Comparison of ENCODE assay signal across 11 mouse cellular contexts in the genomic region with DNA sequence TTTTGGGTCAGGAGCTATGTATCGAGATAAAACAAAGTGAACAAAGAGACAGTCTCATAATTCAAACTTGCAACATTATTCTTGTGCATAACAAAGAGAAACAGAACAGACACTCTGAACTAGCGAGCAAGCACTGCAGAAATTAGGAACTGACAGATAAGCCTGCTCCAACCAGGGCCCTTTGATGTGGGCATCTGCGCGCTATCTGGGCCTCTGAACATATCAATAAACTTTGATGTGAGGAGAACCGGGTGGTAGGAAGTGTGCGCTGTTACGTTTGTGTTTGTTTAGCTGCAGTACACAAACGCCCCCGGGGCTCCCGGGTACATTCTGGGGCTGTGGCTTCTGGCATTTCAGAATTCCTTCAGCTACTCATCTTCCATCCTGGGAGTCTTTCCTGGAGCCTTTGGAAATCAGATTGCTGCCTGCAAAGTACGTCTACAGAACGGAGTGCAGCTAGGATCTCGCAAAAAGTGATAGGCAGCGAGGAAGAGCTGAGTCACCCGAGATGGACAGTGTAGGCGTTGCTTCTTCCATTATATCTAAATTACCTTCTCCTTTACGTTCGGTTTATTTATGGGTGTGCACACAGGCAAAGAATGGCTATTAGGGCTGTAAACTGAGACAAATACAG.
DNase-seq lines count a peak whose midpoint lies in the region; ATAC-seq and TF ChIP-seq lines count a peak whose summit lies in the region.
"Had no signal": no experiment of that assay in that cellular context is flagged by ENCODE, and none has a peak within 500 bp of the region (broad histone marks: within the 10 kb centered on the region; RNA-seq: fewer than 3 reads in every experiment).

No protein-coding gene starts in this region.

- peak overlapping the region; percentile 29 for H3K4me2 ChIP-seq in heart, embryonic 11.5 days
- H3K4me2 ChIP-seq in lung, embryonic 16.5 days (ENCODE audit: low read depth, low read length): no peak overlapping the region
- H3K4me2 ChIP-seq in intestine, postnatal 0 days (replicated peaks; ENCODE audit: low read depth): peak overlapping the region; percentile 10; the same call in 1 of the 2 replicates
- H3K4me2 ChIP-seq: forebrain, embryonic 13.5 days; midbrain, embryonic 13.5 days had no signal

- ATAC-seq in heart, embryonic 11.5 days (replicated peaks; ENCODE audit: insufficient number of reproducible peaks, low FRiP score, low TSS enrichment): no peak
- ATAC-seq in lung, embryonic 16.5 days (ENCODE audit: low read depth): peak; percentile 26; the same call in 1 of the 2 replicates
- ATAC-seq in intestine, postnatal 0 days: no peak
- no peak for ATAC-seq in megakaryocyte, adult 5-6 weeks (ENCODE audit: poor library complexity, severe bottlenecking)
- ATAC-seq: forebrain, embryonic 13.5 days; midbrain, embryonic 13.5 days had no signal

- TF ChIP-seq CTCF in heart, adult 2 months (IDR thresholded peaks at IDR 0.05): no peak
- no peak for TF ChIP-seq CTCF in lung, adult 2 months (IDR thresholded peaks at IDR 0.05; ENCODE audit: insufficient read depth, low read length)
- TF ChIP-seq CTCF in intestine, postnatal 0 days (IDR thresholded peaks at IDR 0.05; ENCODE audit: low read depth): no peak

- peak overlapping the region; percentile 41; the same call in 1 of the 2 replicates for H3K27ac ChIP-seq in heart, embryonic 11.5 days (ENCODE audit: low read depth, low read length)
- no peak overlapping the region for H3K27ac ChIP-seq in heart, adult 2 months
- H3K27ac ChIP-seq in lung, embryonic 16.5 days (ENCODE audit: low read length): no peak overlapping the region
- no peak overlapping the region for H3K27ac ChIP-seq in intestine, postnatal 0 days (ENCODE audit: low read depth, low read length)
- H3K27ac ChIP-seq: embryonic facial prominence, embryonic 10.5 days; forebrain, embryonic 13.5 days; midbrain, embryonic 13.5 days had no signal

- H3K27me3 ChIP-seq in heart, embryonic 11.5 days (ENCODE audit: control insufficient read depth, insufficient read depth, low read length): no peaks in the 10 kb centered on the region
- no peaks in the 10 kb centered on the region for H3K27me3 ChIP-seq in heart, adult 2 months (ENCODE audit: control insufficient read depth, insufficient read depth, low read length)
- no peaks in the 10 kb centered on the region for H3K27me3 ChIP-seq in lung, embryonic 16.5 days (ENCODE audit: control insufficient read depth, insufficient read depth, low read depth, low read length)
- no peaks in the 10 kb centered on the region for H3K27me3 ChIP-seq in intestine, postnatal 0 days (replicated peaks; ENCODE audit: control insufficient read depth, insufficient read depth, low read length)
- H3K27me3 ChIP-seq: forebrain, embryonic 13.5 days had no signal

- H3K4me3 ChIP-seq in heart, embryonic 11.5 days (ENCODE audit: low read depth, low read length): no peak overlapping the region
- no peak overlapping the region for H3K4me3 ChIP-seq in heart, adult 2 months
- no peak overlapping the region for H3K4me3 ChIP-seq in lung, embryonic 16.5 days (ENCODE audit: low read length)
- H3K4me3 ChIP-seq in lung, adult 2 months (replicated peaks; ENCODE audit: extremely low read depth, low read depth, low read length): no peak overlapping the region
- H3K4me3 ChIP-seq in intestine, postnatal 0 days (ENCODE audit: low read depth, low read length): no peak overlapping the region
- H3K4me3 ChIP-seq: embryonic facial prominence, embryonic 10.5 days; forebrain, embryonic 13.5 days; midbrain, embryonic 13.5 days had no signal

- H3K36me3 ChIP-seq in heart, embryonic 11.5 days (ENCODE audit: control insufficient read depth, insufficient read depth, low read length): no peaks in the 10 kb centered on the region
- H3K36me3 ChIP-seq in heart, adult 2 months (ENCODE audit: control insufficient read depth, insufficient read depth, low read length): no peaks in the 10 kb centered on the region
- H3K36me3 ChIP-seq in lung, embryonic 16.5 days (ENCODE audit: control insufficient read depth, insufficient read depth, low read length): no peaks in the 10 kb centered on the region
- H3K36me3 ChIP-seq in intestine, postnatal 0 days (ENCODE audit: control insufficient read depth, insufficient read depth): no peaks in the 10 kb centered on the region
- H3K36me3 ChIP-seq: embryonic facial prominence, embryonic 10.5 days; midbrain, embryonic 13.5 days had no signal

- H3K79me2 ChIP-seq in heart, adult 2 months (replicated peaks; ENCODE audit: control insufficient read depth, insufficient read depth, low read length): no peaks in the 10 kb centered on the region

- peaks cover 36% of the 10 kb centered on the region for H3K4me1 ChIP-seq in heart, embryonic 11.5 days (ENCODE audit: control insufficient read depth, insufficient read depth, low read length)
- H3K4me1 ChIP-seq in heart, adult 2 months (ENCODE audit: control insufficient read depth, insufficient read depth, low read length): peaks cover 9% of the 10 kb centered on the region
- H3K4me1 ChIP-seq in lung, embryonic 16.5 days (replicated peaks; ENCODE audit: control insufficient read depth, insufficient read depth, low read length): peaks cover 10% of the 10 kb centered on the region
- peaks cover 8% of the 10 kb centered on the region for H3K4me1 ChIP-seq in lung, adult 2 months (ENCODE audit: control insufficient read depth, insufficient read depth, low read length)
- 0 out of 2 replicates have a peak, but pooled peaks cover 5% of the 10 kb centered on the region for H3K4me1 ChIP-seq in intestine, postnatal 0 days (replicated peaks; ENCODE audit: control insufficient read depth, insufficient read depth, low read length)

- no peaks in the 10 kb centered on the region for H3K9me3 ChIP-seq in heart, embryonic 11.5 days (replicated peaks; ENCODE audit: control insufficient read depth, low read length)
- 0 out of 2 replicates have a peak, but pooled peaks cover 2% of the 10 kb centered on the region for H3K9me3 ChIP-seq in lung, embryonic 16.5 days (ENCODE audit: control insufficient read depth, low read length)
- no peaks in the 10 kb centered on the region for H3K9me3 ChIP-seq in intestine, postnatal 0 days (ENCODE audit: control insufficient read depth)
- H3K9me3 ChIP-seq: embryonic facial prominence, embryonic 10.5 days; forebrain, embryonic 13.5 days; midbrain, embryonic 13.5 days had no signal

- intact Hi-C loops in heart, adult 2 months (cut with DNase I): loop anchor here (2.0 to 5.0 kb wide), 2 partner anchors 229 to 535 kb away; no protein-coding TSS in a partner anchor

- no peak overlapping the region for H3K9ac ChIP-seq in heart, embryonic 11.5 days (ENCODE audit: low read depth, low read length)
- no peak overlapping the region for H3K9ac ChIP-seq in heart, adult 2 months (ENCODE audit: low read depth, low read length)
- no peak overlapping the region for H3K9ac ChIP-seq in lung, embryonic 16.5 days (ENCODE audit: low read length)
- no peak overlapping the region for H3K9ac ChIP-seq in intestine, postnatal 0 days (ENCODE audit: low read depth, low read length)
- H3K9ac ChIP-seq: forebrain, embryonic 13.5 days; midbrain, embryonic 13.5 days had no signal

- TF ChIP-seq EP300 in heart, adult 2 months (IDR thresholded peaks at IDR 0.05; ENCODE audit: insufficient read depth, low read depth, low read length): no peak

- no peak for DNase-seq in heart, adult 2 months
- DNase-seq in lung, adult 2 months: no peak
- peak; percentile 41 for DNase-seq in thymus, postnatal 14 days
- DNase-seq in frontal cortex, postnatal 10 days (ENCODE audit: low spot score in 2 of 2): no peak

- 24% methylated on average over 18 of the region's 18 CpGs for WGBS in heart, embryonic 11.5 days (ENCODE audit: insufficient replicate concordance)
- 54% methylated on average over 18 of the region's 18 CpGs for WGBS in heart, adult 2 months
- 15% methylated on average over 18 of the region's 18 CpGs for WGBS in lung, embryonic 16.5 days
- 38% methylated on average over 18 of the region's 18 CpGs for WGBS in lung, adult 2 months
- WGBS in intestine, postnatal 0 days: 15% methylated on average over 18 of the region's 18 CpGs

- no peak for TF ChIP-seq POLR2A in heart, adult 2 months (IDR thresholded peaks at IDR 0.05; ENCODE audit: insufficient read depth, low read depth, low read length)
- TF ChIP-seq POLR2A in lung, adult 2 months (IDR thresholded peaks at IDR 0.05; ENCODE audit: borderline replicate concordance, extremely low read depth, low read depth, low read length): no peak
